28 mouse cellular contexts compared by ENCODE assay signal in genomic region chr14:77600773-77601172, GRCm38 (mm10).
"Had no signal": no experiment of that assay in that cellular context is flagged by ENCODE, and none has a peak within 500 bp of the region (broad histone marks: within the 10 kb centered on the region; RNA-seq: fewer than 3 reads in every experiment).

No protein-coding gene starts in this region.

- ATAC-seq: hindbrain, postnatal 0 days; intestine, embryonic 16.5 days; liver, postnatal 0 days had no signal

- H3K4me3 ChIP-seq: gastrocnemius, adult 2 months; heart, embryonic 10.5 days; heart, embryonic 12.5 days; hindbrain, embryonic 10.5 days; hindbrain, embryonic 13.5 days; hindbrain, embryonic 15.5 days; kidney, embryonic 15.5 days; limb, embryonic 10.5 days; limb, embryonic 12.5 days; liver, embryonic 13.5 days; liver, embryonic 15.5 days had no signal

- H3K27me3 ChIP-seq: heart, embryonic 12.5 days; hindbrain, embryonic 13.5 days; hindbrain, embryonic 15.5 days; kidney, embryonic 15.5 days; limb, embryonic 12.5 days; liver, embryonic 13.5 days; liver, embryonic 15.5 days had no signal

- H3K36me3 ChIP-seq: heart, embryonic 10.5 days; heart, embryonic 12.5 days; kidney, embryonic 15.5 days; limb, embryonic 10.5 days; limb, embryonic 12.5 days; liver, embryonic 13.5 days; liver, embryonic 15.5 days had no signal

- H3K4me2 ChIP-seq: heart, embryonic 12.5 days; hindbrain, embryonic 13.5 days; hindbrain, embryonic 15.5 days; kidney, embryonic 15.5 days; limb, embryonic 12.5 days; liver, embryonic 11.5 days; liver, embryonic 13.5 days; liver, embryonic 15.5 days had no signal

- H3K4me1 ChIP-seq: liver, embryonic 13.5 days; liver, embryonic 15.5 days had no signal

- DNase-seq: gastrocnemius, adult 2 months; gastrocnemius, postnatal 10 days; gastrocnemius, postnatal 25 days; heart, postnatal 10 days; heart, postnatal 4 days; kidney, adult 11 months; kidney, adult 2 months; kidney, adult 9 months; kidney, postnatal 14 days; kidney, postnatal 36 days; layer of hippocampus, adult 9-11 months; layer of hippocampus, postnatal 36 days; liver; liver, embryonic 13.5 days; liver, postnatal 0 days had no signal

- H3K27ac ChIP-seq: gastrocnemius, adult 2 months; hindbrain, embryonic 10.5 days; hindbrain, embryonic 13.5 days; hindbrain, embryonic 15.5 days; hindbrain, postnatal 0 days; kidney, embryonic 15.5 days; kidney, postnatal 0 days; limb, embryonic 10.5 days; limb, embryonic 12.5 days; liver, embryonic 13.5 days; liver, embryonic 15.5 days had no signal

- H3K9me3 ChIP-seq: heart, embryonic 10.5 days; heart, embryonic 12.5 days; hindbrain, embryonic 13.5 days; hindbrain, embryonic 15.5 days; kidney, embryonic 15.5 days; limb, embryonic 10.5 days; liver, embryonic 13.5 days; liver, embryonic 15.5 days had no signal

- H3K9ac ChIP-seq: heart, embryonic 12.5 days; hindbrain, embryonic 13.5 days; hindbrain, embryonic 15.5 days; kidney, embryonic 15.5 days; limb, embryonic 12.5 days; liver, embryonic 13.5 days; liver, embryonic 15.5 days; liver, postnatal 0 days had no signal
